Mouse (Mus musculus) right cerebral cortex, postnatal 10 days (tissue): ENCODE results near the gene Faf2.
A peak's percentile ranks its signal among the peaks of the same experiment; 100 is the strongest.

Experiments
- DNase-seq, 2 experiments: peaks; one replicate each; pipeline ENCODE4 v3.0.0; 2021; ENCODE audit warnings: low spot score in 2 of 2

Faf2 gene

GRCm38 (mm10) chr13:54680184-54680853, 58.7 kb downstream of the Faf2 start:
- no peak for DNase-seq

GRCm38 (mm10) chr13:54681291-54681690, 59.7 kb downstream of the Faf2 start:
- no peak for DNase-seq

- no peak for DNase-seq
Observed at GRCm38 (mm10) chr13:54683301-54683700, 61.7 kb downstream of the Faf2 start.

- no peak for DNase-seq
Observed at GRCm38 (mm10) chr13:54684140-54684896, 62.7 kb downstream of the Faf2 start.

GRCm38 (mm10) chr13:54685174-54685573, 63.6 kb downstream of the Faf2 start:
- no peak for DNase-seq

GRCm38 (mm10) chr13:54686139-54687053, 64.8 kb downstream of the Faf2 start:
- DNase-seq, result no peak

- peak; percentile 85 to 89 for DNase-seq
Observed at GRCm38 (mm10) chr13:54687096-54687495, 65.5 kb downstream of the Faf2 start.

- DNase-seq, result peak; percentile 98
Observed at GRCm38 (mm10) chr13:54687575-54688424, 66.2 kb downstream of the Faf2 start.

GRCm38 (mm10) chr13:54690151-54690740, 68.7 kb downstream of the Faf2 start:
- DNase-seq, result no peak

GRCm38 (mm10) chr13:54691737-54692136, 70.2 kb downstream of the Faf2 start:
- DNase-seq, result no peak

GRCm38 (mm10) chr13:54692711-54693557, 71.3 kb downstream of the Faf2 start:
- no peak for DNase-seq

- DNase-seq, result peak; percentile 99
Observed at GRCm38 (mm10) chr13:54693558-54694347, 72.2 kb downstream of the Faf2 start, which contains the start of gene Rnf44. Gene Rnf44, minus strand, starts transcription at chr13:54693907.

- DNase-seq, result peak in 1 of 2 experiments; percentile 90
Observed at GRCm38 (mm10) chr13:54694348-54695060, 72.9 kb downstream of the Faf2 start.

- no peak for DNase-seq
Observed at GRCm38 (mm10) chr13:54695479-54696230, 74.1 kb downstream of the Faf2 start.

GRCm38 (mm10) chr13:54701243-54701642, 79.7 kb downstream of the Faf2 start, which contains the start of gene Cdhr2:
Gene Cdhr2, plus strand, starts transcription at chr13:54701461.
- DNase-seq, result no peak

GRCm38 (mm10) chr13:54702507-54702906, 80.9 kb downstream of the Faf2 start:
- no peak for DNase-seq

GRCm38 (mm10) chr13:54704890-54705289, 83.3 kb downstream of the Faf2 start:
- no peak for DNase-seq
